Mouse (Mus musculus) kidney, adult 2 months (tissue): ENCODE data around the gene Sema3a.

Source experiments
- CTCF ChIP-seq: fragments of 200-500 bp; conservative IDR thresholded peaks from 2 replicates; pipeline ENCODE4 v1.5.1; 2011; ENCODE audit warnings: low read depth, mild to moderate bottlenecking, control low read depth, low read length, moderate library complexity, mixed read lengths; ENCODE audit not compliant: insufficient read depth, insufficient read length
- POLR2A ChIP-seq: fragments of 200-500 bp; IDR thresholded peaks from one replicate; pipeline ENCODE4 v1.6.1; 2011; ENCODE audit warnings: low read depth, low read length, control low read depth

DNA sequence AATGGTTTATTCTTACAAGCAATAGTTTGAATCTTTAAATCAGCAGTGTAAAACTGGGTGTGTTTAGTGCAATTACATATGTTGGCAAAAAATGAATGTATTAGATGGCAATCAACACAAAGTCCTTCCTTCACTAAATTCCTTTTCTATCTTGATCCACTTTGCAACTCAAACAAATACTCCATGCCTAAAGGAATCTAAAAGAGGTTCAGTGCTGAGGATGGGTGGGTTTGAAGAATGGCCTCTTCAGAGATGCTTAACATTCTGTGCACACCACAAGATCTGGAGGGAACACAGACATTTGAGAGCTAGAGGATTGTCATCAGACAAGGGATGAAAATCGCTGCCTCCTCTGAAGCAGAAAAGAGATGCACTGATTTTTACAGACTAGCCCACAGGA lies 228.3 kb downstream of the Sema3a start:
- no peak for TF ChIP-seq CTCF
- no peak for TF ChIP-seq POLR2A
